Mouse (Mus musculus) bone marrow macrophage, adult 2 months (primary cell): ENCODE measurements around the gene Dntt.

Source experiments
- CTCF ChIP-seq: IDR thresholded peaks from 2 replicates; pipeline ENCODE4 v1.5.1; 2012; ENCODE audit warnings: low read depth, mild to moderate bottlenecking, low read length, moderate library complexity
- POLR2A ChIP-seq: IDR thresholded peaks from 2 replicates; pipeline ENCODE4 v1.6.1; 2012; ENCODE audit warnings: mild to moderate bottlenecking, low read depth, low read length, borderline replicate concordance

- TF ChIP-seq CTCF, result no peak
- no peak for TF ChIP-seq POLR2A
These were observed 1.5 kb upstream of the Dntt start for GRCm38 (mm10) chr19:41027601-41028000.
